Mouse (Mus musculus) limb, embryonic 12.5 days (tissue): ENCODE measurements around the gene Rabgap1l. TPM values are rescaled to one million over a fixed set of nuclear protein-coding genes. Genes with fewer than 3 reads are reported as not detected.

Source experiments
- ATAC-seq: fragments of 200-750 bp; cut with Nextera tagmentation; 2 replicates; pipeline ENCODE4 v1.8.0; 2017; ENCODE audit warnings: low read depth, moderate TSS enrichment; ENCODE audit not compliant: insufficient number of reproducible peaks, insufficient read depth, low FRiP score, low TSS enrichment
- H3K27ac ChIP-seq: fragments of 300-500 bp; sonication (generic); 2 replicates; pipeline ENCODE4 v1.5.1; 2016; ENCODE audit warnings: mild to moderate bottlenecking, moderate library complexity
- H3K27me3 ChIP-seq: fragments of 300-500 bp; sonication (generic); 2 replicates; pipeline ENCODE4 v1.6.1; 2016; ENCODE audit warnings: mild to moderate bottlenecking, moderate library complexity
- H3K36me3 ChIP-seq: fragments of 300-500 bp; sonication (generic); 2 replicates; pipeline ENCODE4 v1.6.1; 2016; ENCODE audit warnings: mild to moderate bottlenecking, moderate library complexity
- H3K4me1 ChIP-seq: fragments of 300-500 bp; sonication (generic); replicated peaks from 2 replicates; pipeline ENCODE4 v1.6.1; 2016
- H3K4me2 ChIP-seq: fragments of 300-500 bp; sonication (generic); 2 replicates; pipeline ENCODE4 v1.6.1; 2016; ENCODE audit warnings: mild to moderate bottlenecking, moderate library complexity
- H3K4me3 ChIP-seq: fragments of 300-500 bp; sonication (generic); replicated peaks from 2 replicates; pipeline ENCODE4 v1.5.1; 2016; ENCODE audit warnings: mild to moderate bottlenecking
- H3K9ac ChIP-seq: fragments of 300-500 bp; sonication (generic); replicated peaks from 2 replicates; pipeline ENCODE4 v1.6.1; 2016; ENCODE audit warnings: mild to moderate bottlenecking, moderate library complexity
- H3K9me3 ChIP-seq: fragments of 300-500 bp; sonication (generic); 2 replicates; pipeline ENCODE4 v1.6.1; 2016; ENCODE audit warnings: mild to moderate bottlenecking, moderate library complexity
- WGBS: fragments of 180-500 bp; shearing (Covaris S2); methylation state at CpG from one replicate; pipeline ENCODE4 v1.1.7; 2016; 5-methylcytosine and 5-hydroxymethylcytosine counted together
- polyA plus RNA-seq: library from polyadenylated mRNA; unstranded; fragments of >200 nt; fragmentation: Nextera tagmentation; extraction: Ambion mirVana; gene quantifications from 2 replicates; pipeline ENCODE4 v1.2.1, GENCODE M21; 2016

Gene Rabgap1l
- polyA plus RNA-seq, 1 experiment from 2014 or later: 17.3 TPM

GRCm38 (mm10) chr1:160329788-160330187 lies 463.2 kb downstream of the Rabgap1l start:
- no peak for ATAC-seq
- no peaks in the 10 kb centered on the region for H3K36me3 ChIP-seq
- no peaks in the 10 kb centered on the region for H3K9me3 ChIP-seq
- H3K4me2 ChIP-seq: no peak overlapping the region
- no peaks in the 10 kb centered on the region for H3K27me3 ChIP-seq
- 72% methylated on average over 7 of the region's 7 CpGs for WGBS
- no peak overlapping the region for H3K9ac ChIP-seq
- H3K4me3 ChIP-seq: no peak overlapping the region
- H3K4me1 ChIP-seq: 0 out of 2 replicates have a peak, but pooled peaks cover 4% of the 10 kb centered on the region
- no peak overlapping the region for H3K27ac ChIP-seq

- Histone ChIP-seq H3K4me1 (0 out of 2 replicates have a peak, but pooled peaks cover 4% of the 10 kb centered on the region), H3K4me2 (no peak overlapping the region), H3K9me3 (no peaks in the 10 kb centered on the region), H3K9ac (no peak overlapping the region), H3K4me3 (no peak overlapping the region), H3K27ac (no peak overlapping the region), H3K27me3 (no peaks in the 10 kb centered on the region), H3K36me3 (no peaks in the 10 kb centered on the region)
- ATAC-seq: no peak
- WGBS: 53% methylated on average over 1 of the region's 1 CpGs
Measured at GRCm38 (mm10) chr1:160327531-160327930, 465.5 kb downstream of the Rabgap1l start.

GRCm38 (mm10) chr1:160325542-160325941 lies 467.5 kb downstream of the Rabgap1l start:
- WGBS: 71% methylated on average over 5 of the region's 5 CpGs
- Histone ChIP-seq H3K4me3 (no peak overlapping the region), H3K9ac (no peak overlapping the region), H3K9me3 (no peaks in the 10 kb centered on the region), H3K4me1 (0 out of 2 replicates have a peak, but pooled peaks cover 4% of the 10 kb centered on the region), H3K4me2 (no peak overlapping the region), H3K27ac (no peak overlapping the region), H3K27me3 (no peaks in the 10 kb centered on the region), H3K36me3 (no peaks in the 10 kb centered on the region)
- no peak for ATAC-seq

GRCm38 (mm10) chr1:160320690-160321089 lies 472.3 kb downstream of the Rabgap1l start:
- Histone ChIP-seq H3K27me3 (no peaks in the 10 kb centered on the region), H3K4me3 (no peak overlapping the region), H3K9me3 (no peaks in the 10 kb centered on the region), H3K27ac (no peak overlapping the region), H3K36me3 (no peaks in the 10 kb centered on the region), H3K4me2 (no peak overlapping the region), H3K4me1 (no peaks in the 10 kb centered on the region), H3K9ac (no peak overlapping the region)
- 91% methylated on average over 1 of the region's 1 CpGs for WGBS
- no peak for ATAC-seq

- Histone ChIP-seq H3K9me3 (no peaks in the 10 kb centered on the region), H3K27ac (no peak overlapping the region), H3K4me2 (no peak overlapping the region), H3K4me1 (peaks cover 6% of the 10 kb centered on the region), H3K27me3 (no peaks in the 10 kb centered on the region), H3K9ac (no peak overlapping the region), H3K4me3 (no peak overlapping the region), H3K36me3 (no peaks in the 10 kb centered on the region)
- ATAC-seq: no peak
- 80% methylated on average over 8 of the region's 8 CpGs for WGBS
Measured at GRCm38 (mm10) chr1:160318057-160318725, 474.8 kb downstream of the Rabgap1l start.

GRCm38 (mm10) chr1:160316239-160316638 lies 476.8 kb downstream of the Rabgap1l start:
- no peaks in the 10 kb centered on the region for H3K27me3 ChIP-seq
- no peaks in the 10 kb centered on the region for H3K36me3 ChIP-seq
- H3K4me3 ChIP-seq: no peak overlapping the region
- WGBS: 99% methylated on average over 2 of the region's 2 CpGs
- no peak overlapping the region for H3K9ac ChIP-seq
- H3K4me2 ChIP-seq: no peak overlapping the region
- H3K4me1 ChIP-seq: peaks cover 6% of the 10 kb centered on the region
- no peak for ATAC-seq
- no peaks in the 10 kb centered on the region for H3K9me3 ChIP-seq
- no peak overlapping the region for H3K27ac ChIP-seq

- H3K9me3 ChIP-seq: no peaks in the 10 kb centered on the region
- H3K27me3 ChIP-seq: no peaks in the 10 kb centered on the region
- H3K4me2 ChIP-seq: no peak overlapping the region
- H3K9ac ChIP-seq: no peak overlapping the region
- H3K36me3 ChIP-seq: no peaks in the 10 kb centered on the region
- H3K4me3 ChIP-seq: no peak overlapping the region
- 91% methylated on average over 4 of the region's 4 CpGs for WGBS
- ATAC-seq: no peak
- H3K4me1 ChIP-seq: peaks cover 11% of the 10 kb centered on the region
- H3K27ac ChIP-seq: no peak overlapping the region
Measured at GRCm38 (mm10) chr1:160312658-160313057, 480.4 kb downstream of the Rabgap1l start.

GRCm38 (mm10) chr1:160311861-160312260 lies 481.1 kb downstream of the Rabgap1l start:
- Histone ChIP-seq H3K4me3 (no peak overlapping the region), H3K27me3 (no peaks in the 10 kb centered on the region), H3K9me3 (no peaks in the 10 kb centered on the region), H3K36me3 (no peaks in the 10 kb centered on the region), H3K4me2 (no peak overlapping the region), H3K4me1 (peaks cover 11% of the 10 kb centered on the region), H3K9ac (no peak overlapping the region), H3K27ac (no peak overlapping the region)
- 15% methylated on average over 2 of the region's 2 CpGs for WGBS
- no peak for ATAC-seq

- ATAC-seq: no peak
- H3K9me3 ChIP-seq: no peaks in the 10 kb centered on the region
- H3K27me3 ChIP-seq: no peaks in the 10 kb centered on the region
- no peak overlapping the region for H3K9ac ChIP-seq
- no peak overlapping the region for H3K27ac ChIP-seq
- no peaks in the 10 kb centered on the region for H3K36me3 ChIP-seq
- 43% methylated on average over 5 of the region's 5 CpGs for WGBS
- peaks cover 11% of the 10 kb centered on the region for H3K4me1 ChIP-seq
- no peak overlapping the region for H3K4me2 ChIP-seq
- no peak overlapping the region for H3K4me3 ChIP-seq
Measured at GRCm38 (mm10) chr1:160309951-160310350, 483.1 kb downstream of the Rabgap1l start.

- peaks cover 11% of the 10 kb centered on the region for H3K4me1 ChIP-seq
- WGBS: 38% methylated on average over 7 of the region's 7 CpGs
- ATAC-seq: no peak
- no peaks in the 10 kb centered on the region for H3K36me3 ChIP-seq
- H3K27me3 ChIP-seq: no peaks in the 10 kb centered on the region
- no peaks in the 10 kb centered on the region for H3K9me3 ChIP-seq
- H3K4me2 ChIP-seq: no peak overlapping the region
- no peak overlapping the region for H3K9ac ChIP-seq
- no peak overlapping the region for H3K4me3 ChIP-seq
- no peak overlapping the region for H3K27ac ChIP-seq
Measured at GRCm38 (mm10) chr1:160308996-160309395, 484.0 kb downstream of the Rabgap1l start.

- Histone ChIP-seq H3K27me3 (no peaks in the 10 kb centered on the region), H3K4me3 (no peak overlapping the region), H3K27ac (no peak overlapping the region), H3K4me1 (peaks cover 9% of the 10 kb centered on the region; the same call in 1 of the 2 replicates), H3K9me3 (no peaks in the 10 kb centered on the region), H3K4me2 (no peak overlapping the region), H3K36me3 (no peaks in the 10 kb centered on the region), H3K9ac (no peak overlapping the region)
- 77% methylated on average over 7 of the region's 7 CpGs for WGBS
- ATAC-seq: no peak
Measured at GRCm38 (mm10) chr1:160308498-160308897, 484.5 kb downstream of the Rabgap1l start.
